Mouse (Mus musculus) limb, embryonic 12.5 days (tissue): ENCODE measurements at regions not wholly inside any gene's neighbourhood (a gene's known extent, or its start where the extent isn't known, plus 50 kb on each side); places are given as distances from the start of the nearest gene placed in this dataset.

Experiments
- ATAC-seq: fragments of 200-750 bp; cut with Nextera tagmentation; 2 replicates; pipeline ENCODE4 v1.8.0; 2017; ENCODE audit warnings: low read depth, moderate TSS enrichment; ENCODE audit not compliant: insufficient number of reproducible peaks, insufficient read depth, low FRiP score, low TSS enrichment
- H3K27ac ChIP-seq: fragments of 300-500 bp; sonication (generic); 2 replicates; pipeline ENCODE4 v1.5.1; 2016; ENCODE audit warnings: mild to moderate bottlenecking, moderate library complexity
- H3K27me3 ChIP-seq: fragments of 300-500 bp; sonication (generic); 2 replicates; pipeline ENCODE4 v1.6.1; 2016; ENCODE audit warnings: mild to moderate bottlenecking, moderate library complexity
- H3K36me3 ChIP-seq: fragments of 300-500 bp; sonication (generic); 2 replicates; pipeline ENCODE4 v1.6.1; 2016; ENCODE audit warnings: mild to moderate bottlenecking, moderate library complexity
- H3K4me1 ChIP-seq: fragments of 300-500 bp; sonication (generic); replicated peaks from 2 replicates; pipeline ENCODE4 v1.6.1; 2016
- H3K4me2 ChIP-seq: fragments of 300-500 bp; sonication (generic); 2 replicates; pipeline ENCODE4 v1.6.1; 2016; ENCODE audit warnings: mild to moderate bottlenecking, moderate library complexity
- H3K4me3 ChIP-seq: fragments of 300-500 bp; sonication (generic); replicated peaks from 2 replicates; pipeline ENCODE4 v1.5.1; 2016; ENCODE audit warnings: mild to moderate bottlenecking
- H3K9ac ChIP-seq: fragments of 300-500 bp; sonication (generic); replicated peaks from 2 replicates; pipeline ENCODE4 v1.6.1; 2016; ENCODE audit warnings: mild to moderate bottlenecking, moderate library complexity
- H3K9me3 ChIP-seq: fragments of 300-500 bp; sonication (generic); 2 replicates; pipeline ENCODE4 v1.6.1; 2016; ENCODE audit warnings: mild to moderate bottlenecking, moderate library complexity
- WGBS: fragments of 180-500 bp; shearing (Covaris S2); methylation state at CpG from one replicate; pipeline ENCODE4 v1.1.7; 2016; 5-methylcytosine and 5-hydroxymethylcytosine counted together

- 71% methylated on average over 1 of the region's 1 CpGs for WGBS
- peaks cover 15% of the 10 kb centered on the region; the same call in 1 of the 2 replicates for H3K4me1 ChIP-seq
- H3K9me3 ChIP-seq, result no peaks in the 10 kb centered on the region
- no peak for ATAC-seq
- H3K4me3 ChIP-seq, result no peak overlapping the region
- H3K27ac ChIP-seq, result no peak overlapping the region
- peaks cover 14% of the 10 kb centered on the region; the same call in 1 of the 2 replicates for H3K27me3 ChIP-seq
- H3K36me3 ChIP-seq, result no peaks in the 10 kb centered on the region
- H3K9ac ChIP-seq, result no peak overlapping the region
- H3K4me2 ChIP-seq, result no peak overlapping the region
These were observed 196.3 kb upstream of the Tas2r119 start for GRCm38 (mm10) chr15:31980791-31981190.

- no peak overlapping the region for H3K4me2 ChIP-seq
- no peak overlapping the region for H3K9ac ChIP-seq
- H3K27me3 ChIP-seq, result 0 out of 2 replicates have a peak, but pooled peaks cover 9% of the 10 kb centered on the region
- no peak overlapping the region for H3K4me3 ChIP-seq
- 72% methylated on average over 3 of the region's 3 CpGs for WGBS
- no peak overlapping the region for H3K27ac ChIP-seq
- H3K9me3 ChIP-seq, result no peaks in the 10 kb centered on the region
- H3K4me1 ChIP-seq, result peaks cover 10% of the 10 kb centered on the region
- no peak for ATAC-seq
- H3K36me3 ChIP-seq, result no peaks in the 10 kb centered on the region
These were observed 189.8 kb upstream of the Tas2r119 start for GRCm38 (mm10) chr15:31987291-31987690.

- Histone ChIP-seq H3K4me3 (no peak overlapping the region), H3K9ac (no peak overlapping the region), H3K4me2 (no peak overlapping the region), H3K36me3 (no peaks in the 10 kb centered on the region), H3K9me3 (no peaks in the 10 kb centered on the region), H3K4me1 (peaks cover 10% of the 10 kb centered on the region), H3K27me3 (0 out of 2 replicates have a peak, but pooled peaks cover 9% of the 10 kb centered on the region), H3K27ac (no peak overlapping the region)
- 18% methylated on average over 2 of the region's 2 CpGs for WGBS
- ATAC-seq, result no peak
These were observed 188.0 kb upstream of the Tas2r119 start for GRCm38 (mm10) chr15:31989093-31989492.

- no peak overlapping the region for H3K4me3 ChIP-seq
- no peak overlapping the region for H3K9ac ChIP-seq
- 75% methylated on average over 6 of the region's 6 CpGs for WGBS
- no peak overlapping the region for H3K4me2 ChIP-seq
- no peak overlapping the region for H3K27ac ChIP-seq
- 0 out of 2 replicates have a peak, but pooled peaks cover 9% of the 10 kb centered on the region for H3K27me3 ChIP-seq
- H3K4me1 ChIP-seq, result peaks cover 10% of the 10 kb centered on the region
- H3K36me3 ChIP-seq, result no peaks in the 10 kb centered on the region
- no peak for ATAC-seq
- no peaks in the 10 kb centered on the region for H3K9me3 ChIP-seq
These were observed 187.3 kb upstream of the Tas2r119 start for GRCm38 (mm10) chr15:31989593-31990290.

GRCm38 (mm10) chr15:31997996-31998395 lies 179.1 kb upstream of the Tas2r119 start:
- Histone ChIP-seq H3K27me3 (peaks cover 38% of the 10 kb centered on the region), H3K27ac (no peak overlapping the region), H3K9me3 (no peaks in the 10 kb centered on the region), H3K36me3 (no peaks in the 10 kb centered on the region), H3K4me3 (no peak overlapping the region), H3K4me2 (no peak overlapping the region), H3K4me1 (peaks cover 2% of the 10 kb centered on the region; the same call in 1 of the 2 replicates), H3K9ac (no peak overlapping the region)
- no peak for ATAC-seq
- WGBS, result 98% methylated on average over 2 of the region's 2 CpGs

GRCm38 (mm10) chr15:31999553-31999952 lies 177.5 kb upstream of the Tas2r119 start:
- WGBS, result 77% methylated on average over 5 of the region's 5 CpGs

GRCm38 (mm10) chr15:32002950-32003422 lies 174.1 kb upstream of the Tas2r119 start:
- Histone ChIP-seq H3K4me3 (no peak overlapping the region), H3K27me3 (peaks cover 47% of the 10 kb centered on the region), H3K9me3 (no peaks in the 10 kb centered on the region), H3K36me3 (no peaks in the 10 kb centered on the region), H3K9ac (no peak overlapping the region), H3K4me1 (peaks cover 17% of the 10 kb centered on the region), H3K4me2 (peak overlapping the region; percentile 13; the same call in 1 of the 2 replicates), H3K27ac (no peak overlapping the region)
- peak; percentile 79; the same call in 1 of the 2 replicates for ATAC-seq
- 47% methylated on average over 2 of the region's 2 CpGs for WGBS

More at GRCm38 (mm10) chr15:31999553-31999952, 177.5 kb upstream of the Tas2r119 start:
- H3K4me1 ChIP-seq, result peaks cover 17% of the 10 kb centered on the region
- no peak for ATAC-seq
- H3K27me3 ChIP-seq, result peaks cover 38% of the 10 kb centered on the region
- H3K27ac ChIP-seq, result no peak overlapping the region
- H3K9ac ChIP-seq, result no peak overlapping the region
- no peaks in the 10 kb centered on the region for H3K36me3 ChIP-seq
- H3K9me3 ChIP-seq, result no peaks in the 10 kb centered on the region
- no peak overlapping the region for H3K4me3 ChIP-seq
- H3K4me2 ChIP-seq, result no peak overlapping the region

- peak; percentile 70; the same call in 1 of the 2 replicates for ATAC-seq
- H3K27me3 ChIP-seq, result peaks cover 44% of the 10 kb centered on the region
- H3K4me3 ChIP-seq, result no peak overlapping the region
- H3K27ac ChIP-seq, result 0 out of 2 replicates have a peak overlapping the region, but pooled peaks have one; percentile 29
- H3K9me3 ChIP-seq, result no peaks in the 10 kb centered on the region
- H3K4me2 ChIP-seq, result peak overlapping the region; percentile 13; the same call in 1 of the 2 replicates
- H3K4me1 ChIP-seq, result peaks cover 17% of the 10 kb centered on the region
- H3K36me3 ChIP-seq, result no peaks in the 10 kb centered on the region
- H3K9ac ChIP-seq, result no peak overlapping the region
- whole genome bisulfite sequencing, result 5% methylated on average over 6 of the region's 6 CpGs
These were observed 173.6 kb upstream of the Tas2r119 start for GRCm38 (mm10) chr15:32003489-32003888.

- H3K27me3 ChIP-seq, result peaks cover 31% of the 10 kb centered on the region
- 30% methylated on average over 5 of the region's 5 CpGs for WGBS
- H3K9me3 ChIP-seq, result no peaks in the 10 kb centered on the region
- H3K36me3 ChIP-seq, result no peaks in the 10 kb centered on the region
- no peak overlapping the region for H3K4me3 ChIP-seq
- H3K4me2 ChIP-seq, result no peak overlapping the region
- no peak overlapping the region for H3K9ac ChIP-seq
- H3K4me1 ChIP-seq, result peaks cover 17% of the 10 kb centered on the region
- no peak overlapping the region for H3K27ac ChIP-seq
- no peak for ATAC-seq
These were observed 171.1 kb upstream of the Tas2r119 start for GRCm38 (mm10) chr15:32005986-32006385.

- H3K9ac ChIP-seq, result no peak overlapping the region
- ATAC-seq, result no peak
- no peaks in the 10 kb centered on the region for H3K9me3 ChIP-seq
- no peak overlapping the region for H3K27ac ChIP-seq
- no peak overlapping the region for H3K4me2 ChIP-seq
- WGBS, result 77% methylated on average over 3 of the region's 3 CpGs
- no peak overlapping the region for H3K4me3 ChIP-seq
- H3K4me1 ChIP-seq, result 0 out of 2 replicates have a peak, but pooled peaks cover 3% of the 10 kb centered on the region
- no peaks in the 10 kb centered on the region for H3K36me3 ChIP-seq
- peaks cover 19% of the 10 kb centered on the region for H3K27me3 ChIP-seq
These were observed 167.3 kb upstream of the Tas2r119 start for GRCm38 (mm10) chr15:32009818-32010217.

- H3K4me2 ChIP-seq, result no peak overlapping the region
- no peaks in the 10 kb centered on the region for H3K36me3 ChIP-seq
- H3K4me3 ChIP-seq, result no peak overlapping the region
- no peak overlapping the region for H3K27ac ChIP-seq
- no peak overlapping the region for H3K9ac ChIP-seq
- H3K4me1 ChIP-seq, result 0 out of 2 replicates have a peak, but pooled peaks cover 3% of the 10 kb centered on the region
- no peak for ATAC-seq
- H3K9me3 ChIP-seq, result no peaks in the 10 kb centered on the region
- 53% methylated on average over 2 of the region's 2 CpGs for WGBS
- peaks cover 8% of the 10 kb centered on the region; the same call in 1 of the 2 replicates for H3K27me3 ChIP-seq
These were observed 165.0 kb upstream of the Tas2r119 start for GRCm38 (mm10) chr15:32012044-32012443.
